Mouse (Mus musculus): Measurements from ENCODE around the gene Gsg1.

The Gsg1 gene

DNA sequence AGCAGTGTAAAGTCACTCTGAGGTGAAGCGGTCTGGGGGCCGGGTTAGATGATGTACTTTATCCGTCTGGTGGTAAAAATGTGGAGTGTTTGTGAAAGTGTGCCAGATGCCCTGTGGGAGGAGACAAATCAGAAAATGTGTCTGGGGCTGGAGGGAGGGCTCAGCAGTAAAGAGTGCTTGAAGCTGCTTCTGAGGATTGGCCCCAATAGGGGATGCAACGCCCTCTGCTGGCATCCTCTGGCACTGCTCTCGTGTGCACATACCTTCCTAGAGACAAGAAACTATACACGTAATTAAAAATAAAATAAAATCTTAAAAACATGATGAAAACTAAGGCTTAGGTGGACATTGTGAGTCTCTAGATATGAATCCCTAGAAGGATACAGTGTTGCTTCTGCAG is 6.3 kb upstream of the Gsg1 start:
- no peak for DNase-seq (ENCODE audit: low spot score)

DNA sequence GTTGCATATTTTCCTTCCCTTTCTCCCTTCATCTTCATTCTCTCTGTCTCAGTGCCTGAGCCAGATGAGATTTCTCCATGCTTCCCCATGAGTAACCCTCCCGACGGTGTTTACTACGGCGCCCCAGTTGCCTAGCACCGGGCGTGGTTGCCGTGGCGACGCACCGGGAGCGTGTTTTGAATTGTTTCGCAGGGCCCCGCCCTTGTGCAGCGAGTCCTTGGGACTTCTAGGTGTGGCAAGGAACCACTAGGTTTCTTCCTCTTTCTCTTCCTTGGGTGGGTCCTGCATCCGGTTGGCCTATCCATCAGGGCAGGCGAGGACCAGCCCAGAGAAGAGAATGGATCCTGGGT is 1.4 kb downstream of the Gsg1 start:
- DNase-seq (ENCODE audit: low spot score), result peak; percentile 59

DNA sequence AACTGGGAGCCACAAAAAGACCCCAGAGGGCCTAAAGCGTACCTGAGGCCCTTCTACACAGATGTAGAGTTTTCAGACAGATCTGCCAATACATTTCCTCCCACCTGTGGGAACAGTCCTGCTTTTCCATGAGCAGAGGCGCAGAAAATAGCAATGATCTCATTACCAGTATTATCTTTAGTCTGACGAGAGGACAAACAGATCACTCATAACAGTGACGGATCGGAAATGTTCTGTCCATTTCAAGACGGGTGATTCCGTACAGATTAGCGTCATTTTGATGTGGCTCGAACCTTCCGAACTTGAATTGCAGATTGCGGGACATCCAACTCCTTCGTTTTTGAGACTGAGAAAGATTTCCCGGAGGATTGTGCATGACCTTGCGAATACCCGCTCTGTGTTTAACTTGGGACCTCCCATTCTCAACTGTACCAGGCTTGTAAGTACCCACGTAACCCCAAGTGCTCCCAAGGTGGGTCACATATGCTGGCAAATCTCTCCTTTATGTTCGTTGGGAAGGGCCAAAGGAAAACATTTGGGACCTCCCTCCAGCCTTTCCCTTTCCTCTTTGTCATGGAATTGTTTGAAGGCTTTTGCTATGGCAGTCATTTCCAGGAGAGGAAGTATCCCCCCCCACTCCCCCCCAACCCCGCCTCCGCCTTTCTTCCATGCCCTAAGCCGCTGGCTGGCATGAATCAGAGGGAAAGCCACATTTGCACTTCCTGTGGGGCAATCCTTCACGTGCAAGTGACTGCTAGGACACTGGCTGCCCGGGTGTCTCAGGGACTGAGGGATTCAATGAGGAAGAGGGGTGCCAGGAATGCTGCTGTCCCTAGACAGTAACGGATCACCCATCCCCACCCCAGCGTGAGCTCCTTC is 2.1 kb downstream of the Gsg1 start:
- peak; percentile 61 for DNase-seq (ENCODE audit: low spot score)

DNA sequence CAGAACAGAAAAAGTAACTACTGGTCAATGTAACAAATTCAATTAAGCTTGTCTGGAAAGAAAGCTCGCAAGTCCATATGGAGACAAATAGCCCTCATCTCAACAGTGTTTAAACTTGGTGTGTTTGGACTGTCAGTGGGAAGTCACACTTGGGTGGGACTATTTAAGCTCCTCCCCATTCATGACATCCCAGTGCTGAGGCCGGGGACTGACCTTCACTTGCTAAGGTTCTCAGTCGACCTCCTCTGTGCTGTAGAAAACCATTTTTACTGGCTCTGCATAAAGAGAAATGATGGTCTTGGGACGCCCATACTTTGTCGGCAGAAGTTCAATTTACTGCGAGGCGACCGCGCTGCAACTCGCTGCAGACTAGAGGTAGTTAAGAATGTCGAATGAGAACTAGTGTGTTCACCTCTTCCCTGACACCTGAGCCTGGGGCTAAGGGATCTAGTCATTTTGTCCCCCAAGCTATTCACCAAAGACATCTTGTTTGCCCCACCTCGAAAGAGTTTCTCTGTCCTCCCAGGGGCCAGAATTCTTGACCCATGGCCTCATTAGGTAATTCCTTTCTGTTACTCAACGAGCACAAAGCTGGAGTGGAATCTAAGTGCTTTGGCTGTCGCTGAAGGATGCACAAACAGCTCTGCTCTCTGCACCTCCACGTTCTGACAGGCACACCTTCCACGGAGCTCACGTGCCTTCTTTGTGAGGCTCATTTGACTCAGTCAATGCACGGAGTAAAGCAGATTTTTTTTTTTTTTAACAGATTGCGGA is 3.0 kb downstream of the Gsg1 start:
- DNase-seq (ENCODE audit: low spot score), result peak; percentile 23

DNA sequence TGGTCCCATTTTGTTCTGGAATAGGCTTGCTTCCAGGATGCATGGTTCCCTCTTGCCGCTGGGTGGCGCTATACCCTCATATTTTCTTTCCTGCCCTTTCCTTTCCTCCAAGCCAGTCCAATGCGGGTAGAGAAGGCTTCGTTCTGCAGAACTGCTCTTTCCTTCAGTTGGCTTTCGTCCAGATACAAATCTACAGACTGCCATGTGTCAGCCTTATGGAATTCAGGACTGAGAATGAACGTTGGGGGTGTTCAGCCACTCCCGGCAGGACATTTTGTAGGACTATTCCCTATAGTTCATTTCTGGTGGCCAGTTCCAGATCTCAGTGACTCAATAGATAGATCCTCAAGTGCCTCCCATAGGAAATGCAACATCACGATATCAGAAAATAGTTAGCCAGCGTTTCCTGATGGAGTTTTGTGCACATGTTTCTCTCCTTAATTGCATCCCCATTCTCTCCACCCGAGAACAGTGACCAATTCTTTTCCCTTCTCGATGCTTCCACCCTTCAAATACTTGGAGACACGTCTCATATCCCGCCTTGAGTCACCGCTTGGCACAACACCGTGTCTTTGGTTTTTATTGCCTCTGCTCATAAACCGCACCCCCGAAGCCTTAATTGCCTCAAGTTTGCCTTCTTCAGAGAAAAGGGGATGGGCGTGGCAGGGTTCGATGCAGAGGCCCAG is 4.2 kb downstream of the Gsg1 start:
- DNase-seq (ENCODE audit: low spot score), result peak; percentile 95

DNA sequence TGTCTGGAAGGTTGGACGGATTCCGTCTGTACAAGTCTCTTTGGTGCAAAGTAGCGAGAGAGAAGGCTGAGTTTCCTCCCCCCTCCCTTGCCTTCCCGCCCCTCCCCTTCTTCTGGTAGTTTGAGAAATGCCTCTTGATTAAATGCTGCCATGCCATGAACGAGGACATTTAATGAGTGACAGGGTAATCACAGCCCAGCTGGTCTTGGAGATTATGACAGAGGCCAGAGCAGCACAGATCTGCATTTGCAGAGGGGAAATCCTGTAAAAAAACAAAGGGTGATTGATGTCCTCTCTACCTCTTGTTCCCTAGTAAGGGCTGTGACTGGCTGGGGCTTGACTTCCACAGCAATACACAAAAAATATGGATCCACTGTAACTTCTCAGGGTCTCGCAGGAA is 6.3 kb downstream of the Gsg1 start:
- no peak for DNase-seq (ENCODE audit: low spot score)

DNA sequence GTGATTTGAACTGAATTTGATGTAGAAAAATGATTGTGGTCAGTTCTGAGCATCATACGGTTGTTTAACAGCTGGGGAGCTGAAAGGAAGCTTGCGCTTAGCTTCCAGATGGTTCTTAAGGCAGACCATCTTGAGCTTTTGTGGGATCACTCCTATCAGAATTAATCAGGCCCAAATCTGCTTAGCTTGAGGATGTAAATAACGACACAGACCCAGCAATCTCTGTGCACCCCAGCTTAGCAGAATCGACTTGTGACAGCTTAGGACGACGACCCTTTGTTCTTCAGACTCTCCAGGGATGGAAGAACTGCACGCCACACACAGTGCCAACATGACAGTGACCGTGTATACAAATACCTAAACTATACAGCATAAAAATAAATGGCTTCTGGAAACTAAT is 8.6 kb downstream of the Gsg1 start:
- DNase-seq (ENCODE audit: low spot score), result no peak

DNA sequence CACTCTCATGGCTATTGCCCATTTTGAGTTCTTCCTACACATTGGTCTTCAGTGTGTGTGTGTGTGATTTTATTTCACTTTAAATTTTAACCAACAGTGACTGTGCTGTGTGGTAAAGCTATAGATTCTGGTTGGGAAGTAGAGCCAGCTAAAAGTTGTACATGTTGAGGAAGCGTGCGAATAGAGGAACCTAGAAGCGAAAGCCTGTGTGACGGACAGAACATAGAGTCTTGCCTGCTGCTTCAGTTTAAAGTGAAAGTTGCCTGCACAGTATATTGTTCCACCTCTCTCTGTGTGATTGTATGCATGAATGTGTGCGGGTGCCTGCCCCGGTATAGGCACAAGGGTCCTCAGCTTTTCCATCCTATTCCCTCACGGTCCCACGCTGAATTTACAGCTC is 13.8 kb downstream of the Gsg1 start:
- DNase-seq (ENCODE audit: low spot score), result no peak

DNA sequence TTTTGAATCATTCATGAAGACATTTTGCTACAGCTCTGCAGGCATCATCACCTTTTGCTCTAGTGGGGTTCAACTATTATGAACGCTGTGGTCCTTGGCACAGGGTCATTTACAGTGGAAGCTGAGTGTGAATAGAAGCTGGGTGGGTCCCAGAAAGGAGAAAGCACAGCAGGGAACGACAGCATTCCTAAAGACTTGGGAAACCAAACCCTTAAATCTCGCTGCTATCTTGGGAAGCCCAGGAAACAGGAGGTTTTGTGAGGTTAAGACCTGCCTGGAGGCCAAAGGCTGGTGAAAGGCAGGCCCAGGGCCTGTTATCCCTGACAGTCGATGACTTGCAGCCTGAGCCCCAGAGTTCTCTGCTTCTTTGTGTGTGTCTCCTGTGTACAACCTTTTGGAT is 15.9 kb downstream of the Gsg1 start:
- no peak for DNase-seq (ENCODE audit: low spot score)

DNA sequence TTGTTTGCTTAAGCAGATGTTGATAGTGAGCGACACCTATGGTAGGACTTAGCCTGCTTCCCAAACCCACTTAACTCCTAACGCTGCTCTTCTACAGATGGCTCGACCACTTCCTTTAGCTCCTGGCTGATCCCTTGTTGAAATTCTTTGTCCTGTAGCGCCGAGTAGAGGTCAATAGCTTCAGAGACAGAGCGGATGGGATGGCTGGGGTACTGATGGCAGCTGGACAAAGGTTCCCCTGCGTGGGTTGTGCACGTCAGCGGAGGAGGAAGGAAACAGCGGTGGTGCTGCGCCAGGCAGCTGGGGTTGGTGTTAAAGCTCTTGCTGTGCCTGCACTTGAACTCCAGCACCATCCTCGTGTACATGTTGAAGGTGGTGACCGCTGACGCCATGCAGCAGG is 16.8 kb downstream of the Gsg1 start:
- no peak for DNase-seq (ENCODE audit: low spot score)

DNA sequence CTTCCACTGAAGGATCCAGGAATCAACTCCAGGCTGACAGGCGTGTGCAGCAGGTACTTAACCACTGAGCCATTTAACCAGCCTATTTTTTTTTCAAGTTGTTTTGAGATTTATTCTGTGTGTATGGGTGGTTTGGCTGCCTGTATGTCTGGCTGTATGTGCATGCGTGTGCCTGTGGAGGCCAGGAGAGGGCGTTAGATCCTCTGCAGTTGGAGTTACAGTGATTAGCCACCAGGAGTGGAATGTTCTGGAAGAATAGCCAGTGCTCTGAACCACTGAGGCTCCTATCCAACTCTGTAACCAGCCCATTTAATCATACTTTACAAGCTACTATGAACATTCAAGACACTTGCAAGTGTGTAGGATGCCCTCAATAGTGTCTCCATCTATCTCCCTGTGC is 17.6 kb downstream of the Gsg1 start:
- no peak for DNase-seq (ENCODE audit: low spot score)

DNA sequence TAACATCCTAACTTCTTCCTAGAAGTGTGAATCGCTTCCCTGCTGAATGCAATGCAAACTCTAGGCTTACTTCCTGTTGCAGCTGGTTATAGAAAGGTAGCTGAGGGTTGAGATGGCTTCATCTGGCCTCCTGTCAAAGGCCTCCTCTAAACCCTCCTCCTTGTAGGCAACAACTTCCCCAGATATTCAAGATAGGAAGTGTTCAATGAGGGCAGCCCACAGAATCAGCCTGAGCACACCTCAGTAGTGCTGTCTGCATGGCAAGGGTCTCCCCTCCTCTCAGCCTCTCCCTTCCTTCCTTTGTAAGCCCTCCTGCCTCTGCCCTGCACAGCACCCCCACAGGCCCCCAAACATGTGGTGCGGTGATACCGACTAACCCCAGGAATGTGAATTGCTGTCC is 18.4 kb downstream of the Gsg1 start:
- no peak for DNase-seq (ENCODE audit: low spot score)

DNA sequence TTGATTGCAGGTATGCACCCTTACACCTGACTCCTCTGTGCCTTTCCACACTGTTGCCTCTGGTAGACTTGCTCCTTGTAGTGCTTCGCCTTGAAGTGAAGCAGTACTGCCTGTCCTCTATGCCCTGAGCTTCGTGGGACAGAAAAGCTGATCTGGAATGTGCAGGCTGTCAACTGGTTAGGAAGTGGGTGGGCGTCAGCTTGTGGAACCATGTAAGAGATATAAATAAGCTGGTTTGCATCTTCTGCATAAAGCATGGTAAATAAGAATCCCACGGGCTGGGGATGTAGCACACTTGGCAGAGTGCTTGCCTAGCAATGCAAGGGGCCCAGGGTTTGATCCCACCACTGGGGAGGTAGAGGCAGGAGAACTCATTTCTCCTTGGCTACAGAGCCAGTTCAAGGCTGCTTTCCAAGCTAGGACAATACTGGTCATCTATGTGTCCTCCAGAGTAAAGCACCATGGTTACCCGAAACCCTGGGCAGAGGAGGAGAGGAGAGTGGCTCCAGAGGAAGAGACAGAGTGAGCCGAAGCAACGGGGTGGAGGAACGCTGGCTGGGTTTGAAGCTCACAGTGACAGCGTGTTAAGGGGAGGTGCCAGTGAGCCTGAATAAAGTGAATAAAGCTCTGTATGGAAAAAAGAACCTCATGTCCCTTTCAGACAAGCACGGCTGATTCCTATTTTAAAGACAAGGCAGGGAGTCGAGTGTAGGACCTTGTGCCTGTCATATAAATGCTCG is 21.5 kb downstream of the Gsg1 start:
- no peak for DNase-seq (ENCODE audit: low spot score)

DNA sequence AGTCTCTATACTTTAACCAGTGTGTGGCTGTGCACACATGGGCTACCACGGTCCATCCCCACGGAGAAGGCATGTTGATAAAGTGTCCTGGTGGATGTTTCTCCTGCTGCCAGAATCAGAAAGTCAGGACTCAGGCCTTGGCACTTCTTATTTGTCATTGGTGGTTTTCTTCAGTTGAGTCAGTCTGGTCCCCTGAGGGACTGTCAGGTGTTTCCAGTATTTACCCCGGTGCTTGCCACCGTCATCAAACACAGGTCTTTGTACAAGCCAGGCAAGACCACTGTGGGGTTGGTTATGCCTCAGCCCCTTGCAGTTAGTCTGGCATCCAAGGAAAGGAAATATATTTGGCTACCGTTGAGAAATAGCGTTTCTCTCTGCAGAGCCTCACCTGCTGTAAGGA is 23.6 kb downstream of the Gsg1 start:
- DNase-seq (ENCODE audit: low spot score), result no peak

DNA sequence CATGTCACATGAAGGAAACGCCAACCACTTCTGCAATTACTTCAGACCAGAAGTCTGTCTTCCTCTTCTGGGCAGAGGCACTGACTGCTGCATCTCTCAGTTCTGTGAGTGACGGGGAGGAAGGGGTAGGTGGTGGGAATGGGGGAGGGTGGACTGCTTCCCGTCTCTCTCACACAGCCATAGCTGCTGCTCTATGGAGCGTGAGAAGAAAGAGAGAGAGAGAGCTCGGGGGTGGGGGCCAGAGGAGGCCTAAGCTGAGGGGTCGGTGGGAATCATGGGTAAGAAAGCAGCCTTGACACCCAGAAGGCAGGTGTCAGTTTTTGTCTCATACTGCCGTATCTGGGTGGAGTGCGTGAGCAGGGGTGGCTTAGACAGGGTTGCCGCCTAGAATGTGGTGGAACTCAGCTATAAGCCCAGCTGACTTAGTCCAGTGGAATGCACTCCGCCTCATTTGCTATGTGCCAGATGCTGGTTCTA is 25.6 kb downstream of the Gsg1 start:
- no peak for DNase-seq (ENCODE audit: low spot score)

DNA sequence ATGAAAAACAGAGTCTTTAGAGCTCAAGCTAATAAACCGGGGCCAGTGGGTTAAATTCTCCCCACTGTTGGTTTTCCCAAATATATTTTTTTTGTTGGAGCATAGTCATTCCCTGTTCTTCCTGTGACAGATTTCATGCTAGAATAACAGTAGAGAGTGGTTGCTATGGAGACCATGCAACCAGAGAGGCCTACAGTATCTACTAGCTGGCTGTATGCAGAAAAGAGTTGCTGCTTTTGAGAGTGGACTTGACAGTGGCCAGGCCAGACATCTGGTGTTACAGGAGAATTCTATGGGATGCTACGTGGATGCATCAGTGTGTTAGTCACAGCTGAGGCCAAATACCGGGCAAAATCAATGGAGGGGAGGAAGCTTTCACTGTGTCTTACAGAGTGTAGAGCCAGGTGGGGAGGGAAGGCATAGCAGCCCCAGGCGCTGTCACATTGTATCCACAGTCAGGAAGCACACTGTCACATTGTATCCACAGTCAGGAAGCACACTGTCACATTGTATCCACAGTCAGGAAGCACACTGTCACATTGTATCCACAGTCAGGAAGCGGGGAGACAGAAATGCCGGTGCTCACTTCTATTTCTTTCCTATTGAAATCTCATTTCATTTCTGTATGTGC is 30.2 kb downstream of the Gsg1 start:
- no peak for DNase-seq (ENCODE audit: low spot score)

DNA sequence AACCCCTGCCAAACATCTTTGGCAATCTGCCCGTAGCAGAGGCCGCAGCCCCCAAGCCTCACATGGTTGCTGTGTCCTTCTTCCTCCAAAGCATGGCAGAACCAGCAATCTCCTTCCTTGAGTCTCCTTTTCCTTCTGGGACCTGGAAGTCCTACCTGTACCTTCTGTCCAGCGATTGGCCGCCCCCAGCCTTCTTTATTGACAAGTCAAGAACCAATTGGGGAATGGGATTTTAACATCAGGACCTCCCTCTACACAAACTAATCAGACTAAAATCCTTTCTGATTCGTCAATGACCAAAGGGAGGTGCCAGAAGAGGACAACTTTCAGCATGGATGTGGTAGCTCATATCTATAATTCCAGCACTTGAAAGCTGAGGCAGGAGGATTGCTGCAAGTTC is 34.2 kb downstream of the Gsg1 start:
- no peak for DNase-seq (ENCODE audit: low spot score)

DNA sequence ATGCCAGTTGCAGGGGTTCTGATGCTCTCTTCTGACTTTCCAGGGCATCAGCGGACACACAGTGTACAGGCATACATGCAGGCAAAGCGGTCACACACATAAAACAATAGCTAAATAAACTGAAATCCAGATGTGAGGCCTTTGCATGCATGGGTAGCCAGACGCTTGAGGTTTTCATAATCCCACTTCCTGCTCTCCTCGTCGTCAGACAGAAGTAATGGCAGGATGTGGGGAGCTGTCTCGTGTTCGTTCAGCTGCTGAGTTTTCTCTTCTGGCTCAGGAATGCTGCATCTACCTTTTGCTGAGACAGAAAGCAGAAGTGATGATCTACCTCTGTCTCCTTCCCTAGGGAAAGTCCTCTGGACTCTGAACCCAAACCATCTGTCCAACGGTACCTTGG is 35.8 kb downstream of the Gsg1 start:
- DNase-seq (ENCODE audit: low spot score), result no peak

DNA sequence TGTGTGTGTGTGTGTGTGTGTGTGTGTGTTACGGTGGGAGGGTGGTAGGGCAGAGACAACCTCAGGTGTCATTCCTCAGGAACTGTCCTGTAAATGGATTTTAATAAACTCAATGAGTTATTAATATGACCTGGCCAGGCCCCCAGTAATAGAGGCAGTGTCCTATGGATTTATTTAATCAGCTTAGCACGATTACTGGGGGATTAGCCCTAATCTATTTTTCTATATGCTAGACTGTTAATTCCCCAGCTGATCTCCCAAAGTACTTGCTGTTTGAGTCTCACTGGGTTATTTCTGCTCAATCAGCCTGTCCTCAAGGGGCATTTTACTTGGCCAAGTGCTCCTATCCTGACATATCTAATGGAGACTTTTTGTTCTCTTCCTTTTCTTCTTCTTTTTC is 41.5 kb downstream of the Gsg1 start:
- DNase-seq (ENCODE audit: low spot score), result no peak

DNA sequence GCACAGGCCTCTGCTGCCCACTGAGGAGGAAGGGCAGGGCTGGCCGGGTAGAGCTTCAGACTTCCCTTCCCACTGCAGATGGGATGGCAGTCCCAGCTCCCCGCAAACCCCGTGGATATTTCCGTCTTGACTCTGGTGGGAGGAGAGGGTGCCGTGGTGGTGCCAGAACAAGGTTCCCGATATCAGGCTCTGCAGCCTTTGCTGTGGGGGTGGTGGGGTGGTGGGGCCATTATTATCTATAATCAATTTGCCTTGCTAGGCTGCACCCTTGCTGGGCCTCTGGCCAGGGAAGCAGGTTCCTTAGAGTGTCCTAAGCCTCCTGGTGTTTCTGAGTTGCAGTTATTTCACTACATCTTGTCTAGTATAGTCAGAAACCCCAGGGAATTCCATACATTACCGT is 43.0 kb downstream of the Gsg1 start:
- DNase-seq (ENCODE audit: low spot score), result no peak

DNA sequence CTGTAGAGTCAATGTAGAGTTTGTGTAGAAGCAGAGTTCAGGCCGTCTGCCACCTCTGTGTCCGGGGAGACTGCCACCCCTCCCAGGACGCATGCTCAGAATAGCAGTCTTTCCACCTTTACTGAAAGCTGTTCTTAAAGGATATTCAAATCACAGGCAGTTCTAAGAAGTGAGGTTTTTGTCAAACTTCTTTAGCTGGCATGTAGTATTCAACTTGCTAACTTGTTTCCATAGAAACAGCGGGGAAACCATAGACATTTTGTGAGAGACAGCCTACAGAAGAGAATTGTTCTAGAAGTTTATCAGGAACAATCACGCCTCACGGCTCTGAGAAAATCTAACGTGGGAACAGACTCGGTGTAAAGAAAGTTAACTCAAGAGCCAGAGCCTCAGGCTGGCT is 47.2 kb downstream of the Gsg1 start:
- no peak for DNase-seq (ENCODE audit: low spot score)

DNA sequence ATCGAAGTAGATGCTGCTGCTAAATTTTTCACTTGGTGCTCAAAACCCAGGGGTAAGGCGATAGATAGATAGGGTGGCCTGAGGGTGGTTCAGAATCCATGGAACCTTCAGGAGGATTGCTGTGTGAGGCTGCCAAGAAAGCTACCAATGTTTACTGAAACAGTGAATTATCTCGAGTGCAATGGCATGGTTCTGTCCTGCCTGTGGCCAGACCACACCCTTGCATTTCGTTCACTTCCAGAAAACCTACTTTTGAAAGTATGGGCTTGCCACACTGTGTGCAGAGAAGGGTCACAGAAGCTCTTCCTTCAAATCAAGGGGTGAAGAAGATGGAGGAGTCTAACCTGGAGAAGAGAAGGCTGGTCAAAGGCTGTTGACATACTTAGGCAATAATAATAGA is 48.3 kb downstream of the Gsg1 start:
- no peak for DNase-seq (ENCODE audit: low spot score)
